Mouse (Mus musculus): Measurements from ENCODE around the gene C8g.

- TF ChIP-seq GATA1 (IDR thresholded peaks at IDR 0.05; ENCODE audit: low read depth, low read length): no peak
- no peak for TF ChIP-seq MYB (IDR thresholded peaks at IDR 0.05; ENCODE audit: low read depth, low read length)
- TF ChIP-seq POLR2A (IDR thresholded peaks at IDR 0.05; ENCODE audit: control insufficient read depth in 1 of 2, insufficient read depth in 1 of 2, low read depth in 1 of 2, low read length in 2 of 2, poor library complexity in 1 of 2): no peak
- TF ChIP-seq CTCF (IDR thresholded peaks at IDR 0.05 in 2 of 3, conservative IDR thresholded peaks at IDR 0.05 in 1 of 3; ENCODE audit: control insufficient read depth in 1 of 3, insufficient read depth in 1 of 3, low read depth in 2 of 3, low read length in 3 of 3, poor library complexity in 1 of 3, severe bottlenecking in 1 of 3): no peak
- TF ChIP-seq E2F4 (IDR thresholded peaks at IDR 0.05; ENCODE audit: borderline replicate concordance, low read depth, low read length): no peak
- TF ChIP-seq BHLHE40 (IDR thresholded peaks at IDR 0.05; ENCODE audit: borderline replicate concordance, low read depth, low read length): no peak
These were observed 39.0 kb upstream of the C8g start for GRCm38 (mm10) chr2:25540541-25540948.

Data from MEL (cell line).